Mouse (Mus musculus) limb, embryonic 12.5 days (tissue): ENCODE data around the gene Ninj2. TPM values are rescaled to one million over a fixed set of nuclear protein-coding genes. Genes with fewer than 3 reads are reported as not detected.

Experiments used
- ATAC-seq: fragments of 200-750 bp; cut with Nextera tagmentation; 2 replicates; pipeline ENCODE4 v1.8.0; 2017; ENCODE audit warnings: low read depth, moderate TSS enrichment; ENCODE audit not compliant: insufficient number of reproducible peaks, insufficient read depth, low FRiP score, low TSS enrichment
- H3K27ac ChIP-seq: fragments of 300-500 bp; sonication (generic); 2 replicates; pipeline ENCODE4 v1.5.1; 2016; ENCODE audit warnings: mild to moderate bottlenecking, moderate library complexity
- H3K27me3 ChIP-seq: fragments of 300-500 bp; sonication (generic); 2 replicates; pipeline ENCODE4 v1.6.1; 2016; ENCODE audit warnings: mild to moderate bottlenecking, moderate library complexity
- H3K36me3 ChIP-seq: fragments of 300-500 bp; sonication (generic); 2 replicates; pipeline ENCODE4 v1.6.1; 2016; ENCODE audit warnings: mild to moderate bottlenecking, moderate library complexity
- H3K4me1 ChIP-seq: fragments of 300-500 bp; sonication (generic); replicated peaks from 2 replicates; pipeline ENCODE4 v1.6.1; 2016
- H3K4me2 ChIP-seq: fragments of 300-500 bp; sonication (generic); 2 replicates; pipeline ENCODE4 v1.6.1; 2016; ENCODE audit warnings: mild to moderate bottlenecking, moderate library complexity
- H3K4me3 ChIP-seq: fragments of 300-500 bp; sonication (generic); replicated peaks from 2 replicates; pipeline ENCODE4 v1.5.1; 2016; ENCODE audit warnings: mild to moderate bottlenecking
- H3K9ac ChIP-seq: fragments of 300-500 bp; sonication (generic); replicated peaks from 2 replicates; pipeline ENCODE4 v1.6.1; 2016; ENCODE audit warnings: mild to moderate bottlenecking, moderate library complexity
- H3K9me3 ChIP-seq: fragments of 300-500 bp; sonication (generic); 2 replicates; pipeline ENCODE4 v1.6.1; 2016; ENCODE audit warnings: mild to moderate bottlenecking, moderate library complexity
- WGBS: fragments of 180-500 bp; shearing (Covaris S2); methylation state at CpG from one replicate; pipeline ENCODE4 v1.1.7; 2016; 5-methylcytosine and 5-hydroxymethylcytosine counted together
- polyA plus RNA-seq: library from polyadenylated mRNA; unstranded; fragments of >200 nt; fragmentation: Nextera tagmentation; extraction: Ambion mirVana; gene quantifications from 2 replicates; pipeline ENCODE4 v1.2.1, GENCODE M21; 2016

Ninj2 gene
- not detected in 2 replicates for polyA plus RNA-seq

DNA sequence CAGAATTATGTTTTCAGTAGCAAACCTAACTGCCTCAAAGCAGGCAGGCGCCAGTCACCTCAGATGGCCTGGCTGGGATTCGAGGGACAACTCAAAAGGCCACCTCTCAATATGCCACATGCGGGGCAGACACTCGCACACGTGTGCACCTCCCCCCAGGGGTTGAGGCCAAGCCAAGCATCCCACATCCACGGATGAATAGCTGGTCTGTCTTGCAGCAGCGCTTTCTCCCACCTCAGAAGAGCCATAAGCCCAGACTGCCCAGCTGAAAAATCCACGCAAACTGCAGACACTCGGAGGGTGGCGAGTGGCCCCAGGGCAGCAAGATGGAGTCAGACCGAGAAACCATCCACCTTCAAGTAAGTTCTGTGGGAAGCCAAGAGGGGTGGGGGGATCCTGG lies at the start of gene Ninj2:
TSS of gene Ninj2 (plus strand) at position 251 of the 400 bp plus-strand sequence.
- H3K4me1 ChIP-seq = peaks cover 9% of the 10 kb centered on the region; the same call in 1 of the 2 replicates
- no peaks in the 10 kb centered on the region for H3K36me3 ChIP-seq
- H3K9ac ChIP-seq = no peak within 1 kb of the TSS; the same call in 1 of the 2 replicates
- ATAC-seq = no peak
- no peak within 1 kb of the TSS for H3K4me2 ChIP-seq
- no peaks in the 10 kb centered on the region for H3K9me3 ChIP-seq
- H3K27ac ChIP-seq = no peak within 1 kb of the TSS
- H3K27me3 ChIP-seq = no peaks in the 10 kb centered on the region
- 60% methylated on average over 11 of the region's 11 CpGs for WGBS
- no peak within 1 kb of the TSS for H3K4me3 ChIP-seq

DNA sequence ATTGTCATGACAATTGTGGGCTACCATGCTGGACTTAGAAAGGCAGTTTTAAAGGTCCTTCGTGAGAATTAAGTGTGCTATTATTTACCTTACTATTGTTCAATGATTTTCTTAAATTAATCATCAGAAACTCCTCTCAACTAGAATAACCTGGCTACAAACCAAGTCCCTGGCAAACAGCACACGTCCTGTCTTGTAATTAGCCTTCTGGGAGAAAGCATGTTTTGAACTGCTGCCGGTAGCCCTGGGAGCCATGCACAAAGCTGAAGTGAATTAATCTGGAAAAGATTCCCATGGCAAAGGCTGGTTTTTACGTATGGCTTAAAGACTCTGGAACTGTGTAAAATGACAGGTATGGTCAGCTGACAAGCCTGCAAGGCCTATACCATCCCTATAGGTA lies 47.7 kb upstream of the Ninj2 start:
- 66% methylated on average over 4 of the region's 4 CpGs for WGBS
- H3K9me3 ChIP-seq = no peaks in the 10 kb centered on the region
- no peak for ATAC-seq
- no peak overlapping the region for H3K27ac ChIP-seq
- no peak overlapping the region for H3K4me3 ChIP-seq
- peaks cover 3% of the 10 kb centered on the region; the same call in 1 of the 2 replicates for H3K27me3 ChIP-seq
- H3K9ac ChIP-seq = no peak overlapping the region
- H3K36me3 ChIP-seq = no peaks in the 10 kb centered on the region
- H3K4me2 ChIP-seq = no peak overlapping the region
- no peaks in the 10 kb centered on the region for H3K4me1 ChIP-seq

DNA sequence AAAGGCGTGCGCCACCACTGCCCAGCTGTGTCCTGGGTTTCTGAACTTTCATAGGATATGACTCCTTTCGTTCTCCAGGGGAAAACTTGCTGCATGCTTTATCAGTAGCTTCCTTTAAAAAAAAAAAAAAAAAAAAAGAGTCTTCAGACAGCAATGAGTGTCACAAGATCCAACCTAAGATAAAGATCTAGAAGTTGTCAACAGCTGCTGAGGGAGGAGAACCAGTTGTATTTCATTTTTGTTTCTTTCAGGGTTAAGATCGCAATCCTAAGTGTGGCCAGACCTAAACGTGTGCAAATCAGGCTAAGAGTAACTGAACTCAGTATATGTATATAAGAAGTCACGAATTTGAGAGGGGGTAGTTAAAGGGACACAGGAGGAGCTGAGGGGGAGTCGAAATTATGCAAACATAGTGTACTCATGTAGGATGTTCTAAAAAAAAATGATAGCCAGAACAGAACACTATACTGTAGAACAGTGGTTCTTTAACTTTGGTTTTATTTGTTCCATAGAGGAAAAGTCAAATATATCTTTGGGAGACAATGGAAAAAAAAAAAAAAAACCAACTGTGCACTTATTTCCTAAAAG lies 45.4 kb upstream of the Ninj2 start:
- Histone ChIP-seq H3K36me3 (no peaks in the 10 kb centered on the region), H3K9ac (no peak overlapping the region), H3K27me3 (no peaks in the 10 kb centered on the region; the same call in 1 of the 2 replicates), H3K4me1 (no peaks in the 10 kb centered on the region), H3K4me3 (no peak overlapping the region), H3K27ac (no peak overlapping the region), H3K4me2 (no peak overlapping the region), H3K9me3 (no peaks in the 10 kb centered on the region)
- no peak for ATAC-seq
- WGBS = 76% methylated on average over 7 of the region's 7 CpGs

DNA sequence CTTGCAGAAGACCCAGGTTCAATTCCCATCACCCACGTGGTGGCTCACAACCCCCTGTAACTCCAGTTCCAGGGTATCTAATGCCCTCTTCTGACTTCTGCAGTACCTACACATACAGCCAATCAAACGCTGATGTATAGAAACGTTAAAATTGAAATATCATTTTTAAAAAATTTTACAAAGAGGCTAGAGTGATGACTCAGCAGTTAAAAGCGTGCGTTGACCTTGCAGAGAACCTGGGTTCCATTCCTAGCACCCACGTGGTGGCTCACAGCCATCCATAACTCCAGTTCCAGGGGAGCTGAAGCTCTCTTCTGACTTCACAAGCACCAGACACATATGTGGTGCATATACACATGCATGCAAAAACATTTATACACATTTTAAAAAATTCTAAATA lies 38.7 kb upstream of the Ninj2 start:
- Histone ChIP-seq H3K27ac (no peak overlapping the region), H3K4me1 (no peaks in the 10 kb centered on the region), H3K27me3 (no peaks in the 10 kb centered on the region), H3K4me2 (no peak overlapping the region), H3K9ac (no peak overlapping the region), H3K9me3 (no peaks in the 10 kb centered on the region), H3K4me3 (no peak overlapping the region), H3K36me3 (no peaks in the 10 kb centered on the region)
- no peak for ATAC-seq
- 87% methylated on average over 6 of the region's 6 CpGs for WGBS

DNA sequence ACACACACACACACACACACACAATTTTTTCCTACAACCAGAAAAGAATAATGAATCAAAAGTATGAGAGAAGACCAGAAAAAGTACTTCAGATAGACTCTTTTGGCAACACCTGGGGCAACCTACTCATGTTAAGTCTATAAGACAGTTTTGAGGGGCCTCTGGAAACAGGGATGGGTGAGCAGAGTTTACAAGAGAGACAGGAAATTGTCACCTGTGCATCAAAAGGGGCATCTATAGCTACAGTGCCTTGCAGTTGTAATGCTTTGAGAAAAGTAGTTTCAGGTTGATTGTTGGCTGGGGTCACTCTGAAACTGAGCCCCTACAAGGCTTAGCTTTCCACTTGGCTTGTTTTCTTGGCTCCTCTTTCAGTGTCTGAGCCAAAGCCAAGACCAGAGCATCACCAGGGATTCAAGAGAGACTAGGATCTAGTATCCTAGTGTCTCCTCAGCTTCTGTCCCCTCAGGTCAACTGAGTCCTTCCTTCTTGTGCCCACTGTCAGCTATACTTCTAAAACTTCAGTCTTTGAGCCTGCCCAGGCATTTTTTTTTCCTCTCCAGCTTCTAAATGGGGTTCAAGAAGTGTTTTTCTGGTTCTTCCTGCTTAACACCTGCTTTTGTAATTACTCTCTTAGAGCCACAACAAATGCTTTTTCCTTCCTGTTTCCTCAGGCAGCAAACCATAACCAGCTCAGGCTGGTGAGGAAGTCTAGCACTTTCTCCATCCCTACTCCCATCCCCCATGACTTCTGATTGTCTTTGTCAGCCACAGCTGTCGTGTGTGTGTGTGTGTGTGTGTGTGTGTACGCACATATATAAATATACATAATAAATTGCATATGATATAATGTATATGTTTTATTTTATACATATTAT lies 37.2 kb upstream of the Ninj2 start:
- Histone ChIP-seq H3K27ac (no peak overlapping the region), H3K27me3 (no peaks in the 10 kb centered on the region), H3K4me2 (no peak overlapping the region), H3K4me3 (no peak overlapping the region), H3K9ac (no peak overlapping the region), H3K4me1 (no peaks in the 10 kb centered on the region), H3K9me3 (no peaks in the 10 kb centered on the region), H3K36me3 (no peaks in the 10 kb centered on the region)
- 72% methylated on average over 2 of the region's 2 CpGs for WGBS
- ATAC-seq = no peak

DNA sequence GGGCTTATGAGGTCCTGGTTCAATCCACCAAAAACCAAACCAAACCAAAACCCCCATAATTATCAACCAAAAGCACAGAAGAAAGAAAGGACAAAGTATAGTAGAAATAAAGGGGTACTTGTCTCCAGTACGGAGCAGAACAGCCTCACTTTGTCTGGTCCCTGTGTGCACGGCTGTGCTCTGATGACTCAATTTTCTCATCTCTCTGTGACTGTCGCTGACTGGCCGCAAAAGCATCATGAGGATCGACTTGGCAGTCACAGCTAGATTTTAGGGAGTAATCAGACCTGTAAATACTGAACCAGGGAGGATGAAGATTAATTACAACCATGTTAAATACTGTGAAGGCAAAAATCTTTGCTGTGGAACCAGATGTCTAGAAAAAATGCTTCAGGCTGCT lies 30.2 kb upstream of the Ninj2 start:
- H3K36me3 ChIP-seq = no peaks in the 10 kb centered on the region
- H3K4me1 ChIP-seq = no peaks in the 10 kb centered on the region
- H3K4me2 ChIP-seq = no peak overlapping the region
- no peak for ATAC-seq
- H3K4me3 ChIP-seq = no peak overlapping the region
- no peaks in the 10 kb centered on the region for H3K9me3 ChIP-seq
- H3K27ac ChIP-seq = no peak overlapping the region
- WGBS = 88% methylated on average over 5 of the region's 5 CpGs
- no peaks in the 10 kb centered on the region for H3K27me3 ChIP-seq
- H3K9ac ChIP-seq = no peak overlapping the region

DNA sequence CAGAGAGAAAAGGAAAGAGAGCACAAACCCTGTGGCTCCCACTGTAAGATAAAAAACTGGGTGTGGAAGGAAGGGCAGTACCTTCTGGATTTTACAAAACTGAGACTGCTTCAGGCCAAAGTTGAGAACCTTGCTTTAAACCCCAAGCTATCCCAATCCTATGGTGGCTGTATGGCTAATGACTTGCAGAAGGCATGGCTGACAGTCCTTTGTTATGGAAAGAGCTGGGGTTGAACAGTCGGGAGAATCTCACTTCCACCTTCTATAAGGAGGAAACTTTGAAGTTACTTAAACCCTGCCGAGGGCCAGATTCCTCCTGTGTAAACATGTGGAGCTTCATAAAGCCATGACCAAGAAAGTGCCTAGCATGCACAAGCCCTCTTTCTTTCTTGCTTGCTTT lies 28.5 kb upstream of the Ninj2 start:
- H3K27ac ChIP-seq = no peak overlapping the region
- H3K9me3 ChIP-seq = no peaks in the 10 kb centered on the region
- no peak overlapping the region for H3K4me2 ChIP-seq
- no peaks in the 10 kb centered on the region for H3K27me3 ChIP-seq
- 28% methylated on average over 2 of the region's 2 CpGs for whole genome bisulfite sequencing
- no peak overlapping the region for H3K4me3 ChIP-seq
- H3K4me1 ChIP-seq = no peaks in the 10 kb centered on the region
- ATAC-seq = no peak
- H3K9ac ChIP-seq = no peak overlapping the region
- no peaks in the 10 kb centered on the region for H3K36me3 ChIP-seq

DNA sequence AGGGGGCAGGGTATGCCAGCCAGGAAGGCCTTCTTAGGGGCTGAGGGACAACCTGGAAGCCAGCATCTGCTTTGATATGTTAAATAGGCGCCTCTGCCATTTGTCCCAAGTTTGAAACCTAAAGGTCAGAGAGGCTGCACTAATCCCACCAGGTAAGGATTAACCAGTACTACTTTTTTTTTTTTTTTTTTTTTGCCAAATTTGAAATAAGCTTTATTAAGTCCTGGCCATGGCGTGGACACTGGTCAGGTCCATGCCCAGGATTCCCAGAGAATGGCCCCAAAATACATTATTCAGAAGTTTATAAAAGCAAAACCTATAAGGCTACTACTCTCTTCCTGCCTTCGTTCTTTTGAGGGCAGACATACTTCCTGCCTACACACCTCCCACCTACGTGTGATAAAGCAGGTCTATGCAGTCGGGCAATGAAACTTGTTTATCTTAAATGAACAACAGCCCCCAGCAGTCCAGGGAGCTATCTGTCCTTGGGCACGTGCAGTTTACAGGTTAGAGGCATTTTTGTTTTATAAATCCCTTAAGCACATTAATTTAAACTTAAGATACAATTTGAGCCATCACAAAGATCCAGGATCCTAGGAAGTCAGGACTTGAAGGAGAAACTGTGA lies 27.5 kb upstream of the Ninj2 start:
- Histone ChIP-seq H3K27ac (no peak overlapping the region), H3K4me2 (no peak overlapping the region), H3K4me1 (no peaks in the 10 kb centered on the region), H3K36me3 (no peaks in the 10 kb centered on the region), H3K4me3 (no peak overlapping the region), H3K27me3 (no peaks in the 10 kb centered on the region), H3K9me3 (no peaks in the 10 kb centered on the region), H3K9ac (no peak overlapping the region)
- ATAC-seq = no peak
- WGBS = 69% methylated on average over 6 of the region's 6 CpGs

DNA sequence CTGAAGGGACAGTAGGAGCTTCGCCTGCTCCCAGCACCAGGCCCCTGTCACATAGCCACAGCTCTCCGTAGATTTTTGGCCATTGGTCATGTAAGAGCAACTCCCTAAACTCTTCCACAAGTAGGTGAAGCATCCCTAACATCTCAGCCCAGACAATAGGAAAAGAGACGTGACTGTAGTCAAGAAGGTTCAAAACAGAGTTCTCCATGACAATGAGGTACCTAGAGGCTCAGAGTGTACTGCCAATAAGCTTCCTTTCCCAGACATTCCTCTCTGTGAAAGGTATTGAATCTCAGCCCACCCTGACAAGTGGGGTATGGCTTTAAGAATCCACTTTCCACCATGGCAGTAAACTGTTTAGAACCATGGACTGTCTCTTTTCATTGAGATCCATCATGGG lies 23.6 kb upstream of the Ninj2 start:
- no peaks in the 10 kb centered on the region for H3K27me3 ChIP-seq
- no peak overlapping the region for H3K4me3 ChIP-seq
- H3K27ac ChIP-seq = no peak overlapping the region
- H3K36me3 ChIP-seq = no peaks in the 10 kb centered on the region
- WGBS = 82% methylated on average over 3 of the region's 3 CpGs
- no peaks in the 10 kb centered on the region for H3K9me3 ChIP-seq
- H3K4me2 ChIP-seq = no peak overlapping the region
- ATAC-seq = no peak
- no peak overlapping the region for H3K9ac ChIP-seq
- H3K4me1 ChIP-seq = no peaks in the 10 kb centered on the region

DNA sequence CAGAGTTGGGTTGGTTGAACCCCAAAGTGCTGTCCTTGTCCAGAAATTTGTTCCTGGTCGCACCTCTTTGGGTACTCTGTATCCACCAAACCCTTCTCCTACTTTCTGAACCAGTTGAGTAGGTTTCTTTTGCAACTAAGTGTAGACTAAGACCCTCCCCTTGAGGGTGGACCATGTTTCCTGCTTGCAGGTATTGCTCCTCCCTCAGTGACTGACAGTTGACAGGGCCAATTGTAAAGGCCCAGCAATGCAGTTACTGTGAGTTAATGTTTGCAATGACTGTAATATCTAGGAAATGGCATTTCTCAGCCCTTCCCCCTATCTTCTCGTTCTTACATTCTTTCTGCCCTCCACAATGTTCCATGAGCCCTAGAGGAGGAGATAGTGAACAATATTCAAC lies 20.5 kb upstream of the Ninj2 start:
- Histone ChIP-seq H3K27ac (no peak overlapping the region), H3K36me3 (no peaks in the 10 kb centered on the region), H3K4me2 (no peak overlapping the region), H3K4me3 (no peak overlapping the region), H3K27me3 (no peaks in the 10 kb centered on the region), H3K4me1 (no peaks in the 10 kb centered on the region), H3K9ac (no peak overlapping the region), H3K9me3 (no peaks in the 10 kb centered on the region)
- 78% methylated on average over 2 of the region's 2 CpGs for WGBS
- ATAC-seq = no peak

DNA sequence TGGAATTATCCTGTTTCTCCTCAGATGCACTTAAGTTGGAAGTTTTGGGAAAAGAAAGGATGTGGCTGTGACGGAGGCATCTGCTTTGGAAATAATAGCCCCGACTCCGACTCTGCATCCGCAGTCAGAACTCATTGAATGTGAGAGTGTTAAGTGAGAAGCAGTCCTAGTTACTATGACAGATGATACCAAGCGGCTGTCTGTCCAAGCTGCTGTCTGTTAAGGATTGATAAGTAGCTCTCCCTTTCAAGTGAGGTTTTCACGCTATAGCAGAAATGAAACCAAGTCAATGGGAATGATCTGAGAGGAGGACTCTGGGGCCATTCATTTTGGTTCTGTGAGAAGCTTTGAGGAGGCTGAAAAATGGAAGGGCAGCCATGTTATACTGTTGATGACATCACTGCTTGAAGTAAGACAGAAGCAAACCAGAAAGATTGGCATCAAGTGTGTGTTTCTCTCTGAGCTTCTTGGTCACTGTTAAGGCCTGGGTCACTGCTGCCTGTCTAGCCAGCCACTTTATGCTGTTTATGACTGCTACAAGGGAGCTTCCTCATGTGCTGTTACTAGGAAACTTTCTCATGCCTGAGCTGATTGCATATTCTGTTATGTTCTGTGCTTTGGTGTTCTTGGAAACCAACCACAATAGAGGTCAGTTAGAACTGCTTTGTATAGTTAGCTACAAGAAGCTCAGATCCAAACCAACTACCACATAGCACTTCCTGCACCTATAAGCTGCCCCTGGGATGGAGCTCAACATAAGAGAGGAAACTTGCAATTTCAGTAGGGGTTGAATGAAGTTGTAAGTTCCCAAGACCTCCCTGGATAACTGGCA lies 16.3 kb upstream of the Ninj2 start:
- H3K4me1 ChIP-seq = no peaks in the 10 kb centered on the region
- H3K4me2 ChIP-seq = no peak overlapping the region
- H3K9ac ChIP-seq = no peak overlapping the region
- WGBS = 84% methylated on average over 6 of the region's 6 CpGs
- H3K27ac ChIP-seq = no peak overlapping the region
- no peak overlapping the region for H3K4me3 ChIP-seq
- no peak for ATAC-seq
- no peaks in the 10 kb centered on the region for H3K9me3 ChIP-seq
- H3K27me3 ChIP-seq = no peaks in the 10 kb centered on the region
- no peaks in the 10 kb centered on the region for H3K36me3 ChIP-seq
